Mouse (Mus musculus) heart, adult 2 months (tissue): ENCODE results near the gene Nlrp10.

Experiments
- CTCF ChIP-seq: fragments of 200-600 bp; IDR thresholded peaks from 2 replicates; pipeline ENCODE4 v1.8.1; 2022; ENCODE audit warnings: antibody characterized with exemption, mild to moderate bottlenecking, moderate library complexity
- POLR2A ChIP-seq: fragments of 200-500 bp; IDR thresholded peaks from 2 replicates; pipeline ENCODE4 v1.6.1; 2011; ENCODE audit warnings: mild to moderate bottlenecking, low read depth, low read length, control low read depth; ENCODE audit not compliant: insufficient read depth

DNA sequence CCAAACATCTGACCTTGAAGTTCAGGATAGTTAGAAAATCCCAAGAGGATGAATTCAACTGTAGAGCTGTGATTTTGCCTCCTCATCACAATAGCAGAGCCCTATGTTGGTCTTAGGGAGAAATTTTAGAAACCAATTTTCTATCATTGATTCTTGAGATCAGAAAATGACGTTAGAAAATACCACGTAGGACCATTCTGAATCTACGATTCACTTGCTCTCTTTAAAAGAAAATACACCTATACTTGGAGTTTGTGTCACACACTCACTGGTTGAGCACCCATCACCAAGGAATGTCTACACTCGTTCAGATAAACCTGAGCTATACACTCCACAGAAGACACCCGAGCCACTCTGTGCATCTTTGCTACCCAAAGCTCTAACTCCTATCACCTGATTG lies 35.7 kb downstream of the Nlrp10 start, which contains the start of gene Olfr519:
- TF ChIP-seq POLR2A (no peak), CTCF (no peak)
